Mouse (Mus musculus) stomach, embryonic 16.5 days (tissue): Measurements from ENCODE around the gene Cacng2. TPM values are rescaled to one million over a fixed set of nuclear protein-coding genes. Genes with fewer than 3 reads are reported as not detected.

ENCODE experiments used
- ATAC-seq: fragments of 200-750 bp; cut with Nextera tagmentation; 2 replicates; pipeline ENCODE4 v1.8.0; 2017; ENCODE audit warnings: moderate number of reproducible peaks, moderate TSS enrichment; ENCODE audit not compliant: insufficient read depth, low FRiP score
- H3K27ac ChIP-seq: fragments of 300-500 bp; sonication (generic); 2 replicates; pipeline ENCODE4 v1.5.1; 2014; ENCODE audit warnings: low read length
- H3K27me3 ChIP-seq: fragments of 300-500 bp; sonication (generic); 2 replicates; pipeline ENCODE4 v1.6.1; 2014; ENCODE audit warnings: low read length, control low read depth, mixed read lengths; ENCODE audit not compliant: control insufficient read depth, insufficient read depth
- H3K36me3 ChIP-seq: fragments of 300-500 bp; sonication (generic); 2 replicates; pipeline ENCODE4 v1.6.1; 2014; ENCODE audit warnings: low read length; ENCODE audit not compliant: control insufficient read depth, insufficient read depth
- H3K4me1 ChIP-seq: fragments of 300-500 bp; sonication (generic); 2 replicates; pipeline ENCODE4 v1.6.1; 2014; ENCODE audit warnings: low read length, control low read depth, mixed read lengths; ENCODE audit not compliant: control insufficient read depth, insufficient read depth
- H3K4me2 ChIP-seq: fragments of 300-500 bp; sonication (generic); 2 replicates; pipeline ENCODE4 v1.6.1; 2014; ENCODE audit warnings: low read depth, low read length, mixed read lengths
- H3K4me3 ChIP-seq: fragments of 300-500 bp; sonication (generic); replicated peaks from 2 replicates; pipeline ENCODE4 v1.5.1; 2014; ENCODE audit warnings: mild to moderate bottlenecking, low read length
- H3K9ac ChIP-seq: fragments of 300-500 bp; sonication (generic); 2 replicates; pipeline ENCODE4 v1.6.1; 2014; ENCODE audit warnings: low read length
- H3K9me3 ChIP-seq: fragments of 300-500 bp; sonication (generic); replicated peaks from 2 replicates; pipeline ENCODE4 v1.6.1; 2016; ENCODE audit warnings: low read length, control low read depth; ENCODE audit not compliant: control insufficient read depth
- WGBS: fragments of 180-500 bp; shearing (Covaris S2); extraction: QIAGEN DNeasy Blood & Tissue Kit; methylation state at CpG from one replicate; pipeline ENCODE4 v1.1.7; 2014; 5-methylcytosine and 5-hydroxymethylcytosine counted together
- polyA plus RNA-seq: library from polyadenylated mRNA; unstranded; fragments of >200 nt; fragmentation: Nextera tagmentation; extraction: Ambion mirVana; gene quantifications from 2 replicates; pipeline ENCODE4 v1.2.1, GENCODE M21; 2015

The Cacng2 gene
- polyA plus RNA-seq, 1 experiment from 2014 or later: 0.08 TPM

- ATAC-seq: no peak
- Histone ChIP-seq H3K9ac (no peak overlapping the region), H3K27ac (no peak overlapping the region), H3K4me2 (no peak overlapping the region), H3K27me3 (no peaks in the 10 kb centered on the region), H3K9me3 (no peaks in the 10 kb centered on the region), H3K4me1 (no peaks in the 10 kb centered on the region), H3K36me3 (no peaks in the 10 kb centered on the region), H3K4me3 (no peak overlapping the region)
- 57% methylated on average over 7 of the region's 7 CpGs for WGBS
These were observed 74.0 kb downstream of the Cacng2 start for GRCm38 (mm10) chr15:78045842-78046241.

- Histone ChIP-seq H3K9me3 (no peaks in the 10 kb centered on the region), H3K4me2 (no peak overlapping the region), H3K36me3 (no peaks in the 10 kb centered on the region), H3K4me3 (no peak overlapping the region), H3K9ac (no peak overlapping the region), H3K27ac (no peak overlapping the region), H3K27me3 (no peaks in the 10 kb centered on the region), H3K4me1 (no peaks in the 10 kb centered on the region)
- WGBS: 65% methylated on average over 7 of the region's 7 CpGs
- ATAC-seq: no peak
These were observed 74.5 kb downstream of the Cacng2 start for GRCm38 (mm10) chr15:78045314-78045713.

GRCm38 (mm10) chr15:78044826-78045225 is 75.0 kb downstream of the Cacng2 start:
- H3K36me3 ChIP-seq: no peaks in the 10 kb centered on the region
- WGBS: 74% methylated on average over 6 of the region's 6 CpGs

GRCm38 (mm10) chr15:78042706-78043105 is 77.1 kb downstream of the Cacng2 start:
- Histone ChIP-seq H3K36me3 (no peaks in the 10 kb centered on the region), H3K27me3 (no peaks in the 10 kb centered on the region), H3K4me1 (no peaks in the 10 kb centered on the region), H3K27ac (no peak overlapping the region), H3K4me2 (no peak overlapping the region), H3K4me3 (no peak overlapping the region), H3K9ac (no peak overlapping the region), H3K9me3 (no peaks in the 10 kb centered on the region)
- WGBS: 87% methylated on average over 8 of the region's 8 CpGs
- no peak for ATAC-seq

More at GRCm38 (mm10) chr15:78044826-78045225, 75.0 kb downstream of the Cacng2 start:
- no peak overlapping the region for H3K4me2 ChIP-seq
- no peak overlapping the region for H3K9ac ChIP-seq
- no peak for ATAC-seq
- no peaks in the 10 kb centered on the region for H3K4me1 ChIP-seq
- H3K9me3 ChIP-seq: no peaks in the 10 kb centered on the region
- no peaks in the 10 kb centered on the region for H3K27me3 ChIP-seq
- no peak overlapping the region for H3K27ac ChIP-seq
- no peak overlapping the region for H3K4me3 ChIP-seq

GRCm38 (mm10) chr15:78037626-78038025 is 82.2 kb downstream of the Cacng2 start:
- Histone ChIP-seq H3K4me1 (no peaks in the 10 kb centered on the region), H3K4me2 (no peak overlapping the region), H3K27me3 (no peaks in the 10 kb centered on the region), H3K36me3 (no peaks in the 10 kb centered on the region), H3K27ac (no peak overlapping the region), H3K4me3 (no peak overlapping the region), H3K9me3 (no peaks in the 10 kb centered on the region), H3K9ac (no peak overlapping the region)
- WGBS: 90% methylated on average over 10 of the region's 10 CpGs
- no peak for ATAC-seq

GRCm38 (mm10) chr15:78036586-78036985 is 83.2 kb downstream of the Cacng2 start:
- Histone ChIP-seq H3K27me3 (no peaks in the 10 kb centered on the region), H3K9me3 (no peaks in the 10 kb centered on the region), H3K9ac (no peak overlapping the region), H3K27ac (no peak overlapping the region), H3K36me3 (no peaks in the 10 kb centered on the region), H3K4me3 (no peak overlapping the region), H3K4me1 (no peaks in the 10 kb centered on the region), H3K4me2 (no peak overlapping the region)
- no peak for ATAC-seq
- 56% methylated on average over 2 of the region's 2 CpGs for WGBS

GRCm38 (mm10) chr15:78029938-78030337 is 89.9 kb downstream of the Cacng2 start:
- Histone ChIP-seq H3K9me3 (no peaks in the 10 kb centered on the region), H3K27me3 (no peaks in the 10 kb centered on the region), H3K4me1 (no peaks in the 10 kb centered on the region), H3K4me3 (no peak overlapping the region), H3K36me3 (no peaks in the 10 kb centered on the region), H3K9ac (no peak overlapping the region), H3K4me2 (no peak overlapping the region), H3K27ac (no peak overlapping the region)
- ATAC-seq: no peak
- 66% methylated on average over 8 of the region's 8 CpGs for WGBS

- Histone ChIP-seq H3K9me3 (no peaks in the 10 kb centered on the region), H3K27ac (no peak overlapping the region), H3K4me2 (no peak overlapping the region), H3K4me1 (no peaks in the 10 kb centered on the region), H3K36me3 (no peaks in the 10 kb centered on the region), H3K27me3 (no peaks in the 10 kb centered on the region), H3K9ac (no peak overlapping the region), H3K4me3 (no peak overlapping the region)
- ATAC-seq: no peak
- 85% methylated on average over 6 of the region's 6 CpGs for WGBS
These were observed 93.3 kb downstream of the Cacng2 start for GRCm38 (mm10) chr15:78026521-78026920.

GRCm38 (mm10) chr15:78024211-78024610 is 95.6 kb downstream of the Cacng2 start:
- H3K4me3 ChIP-seq: no peak overlapping the region
- WGBS: 52% methylated on average over 4 of the region's 4 CpGs
- no peaks in the 10 kb centered on the region for H3K27me3 ChIP-seq
- no peaks in the 10 kb centered on the region for H3K9me3 ChIP-seq
- no peak overlapping the region for H3K9ac ChIP-seq
- no peak for ATAC-seq
- H3K27ac ChIP-seq: no peak overlapping the region
- H3K4me1 ChIP-seq: no peaks in the 10 kb centered on the region
- H3K4me2 ChIP-seq: no peak overlapping the region
- no peaks in the 10 kb centered on the region for H3K36me3 ChIP-seq

- Histone ChIP-seq H3K4me3 (no peak overlapping the region), H3K9me3 (no peaks in the 10 kb centered on the region), H3K9ac (no peak overlapping the region), H3K36me3 (no peaks in the 10 kb centered on the region), H3K27ac (no peak overlapping the region), H3K4me1 (no peaks in the 10 kb centered on the region), H3K27me3 (no peaks in the 10 kb centered on the region), H3K4me2 (no peak overlapping the region)
- 89% methylated on average over 1 of the region's 1 CpGs for WGBS
- ATAC-seq: no peak
These were observed 105.8 kb downstream of the Cacng2 start for GRCm38 (mm10) chr15:78014046-78014445.
